Mouse (Mus musculus): ENCODE results near the gene Mrtfa. TPM values are rescaled to one million over a fixed set of nuclear protein-coding genes. Genes with fewer than 3 reads are reported as not detected.
A peak's percentile ranks its signal among the peaks of the same experiment; 100 is the strongest.

The Mrtfa gene
- polyA plus RNA-seq, 1 experiment = 16.0 TPM

DNA sequence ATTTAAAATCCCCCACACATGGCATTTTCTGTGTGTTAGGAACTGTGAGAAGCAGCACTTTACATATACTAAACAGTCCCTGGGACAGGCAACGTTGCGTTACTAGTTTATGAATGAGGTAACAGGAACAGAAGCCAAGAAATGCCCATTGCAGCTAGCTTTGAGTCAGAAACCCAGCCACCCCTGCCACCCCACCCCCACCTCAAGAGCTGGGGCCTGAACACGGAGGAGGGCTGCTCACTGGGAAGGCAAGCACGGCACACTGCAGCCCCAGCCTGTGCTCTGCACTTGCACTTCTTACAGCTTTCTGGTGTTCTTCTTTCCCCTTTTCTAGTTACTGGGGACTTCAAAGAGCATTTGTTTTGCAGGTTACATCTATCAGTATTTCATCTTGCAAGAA, 93.1 kb downstream of the Mrtfa start:
- Histone ChIP-seq H3K4me3 (ENCODE audit: insufficient read depth, low read depth, low read length) (no peak overlapping the region), H3K27me3 (replicated peaks; ENCODE audit: control insufficient read depth, insufficient read depth, low read length) (no peaks in the 10 kb centered on the region), H3K27ac (ENCODE audit: insufficient read depth, low read depth, low read length) (no peak overlapping the region), H3K4me1 (ENCODE audit: control insufficient read depth, insufficient read depth, low read length) (no peaks in the 10 kb centered on the region), H3K36me3 (ENCODE audit: control insufficient read depth, insufficient read depth, low read length) (no peaks in the 10 kb centered on the region)
- no peak for DNase-seq
- TF ChIP-seq CTCF (conservative IDR thresholded peaks at IDR 0.05; ENCODE audit: insufficient read depth, insufficient read length, low read depth, low read length) (no peak), POLR2A (IDR thresholded peaks at IDR 0.05; ENCODE audit: low read depth, low read length) (no peak)
- WGBS = 33% methylated on average over 4 of the region's 4 CpGs

DNA sequence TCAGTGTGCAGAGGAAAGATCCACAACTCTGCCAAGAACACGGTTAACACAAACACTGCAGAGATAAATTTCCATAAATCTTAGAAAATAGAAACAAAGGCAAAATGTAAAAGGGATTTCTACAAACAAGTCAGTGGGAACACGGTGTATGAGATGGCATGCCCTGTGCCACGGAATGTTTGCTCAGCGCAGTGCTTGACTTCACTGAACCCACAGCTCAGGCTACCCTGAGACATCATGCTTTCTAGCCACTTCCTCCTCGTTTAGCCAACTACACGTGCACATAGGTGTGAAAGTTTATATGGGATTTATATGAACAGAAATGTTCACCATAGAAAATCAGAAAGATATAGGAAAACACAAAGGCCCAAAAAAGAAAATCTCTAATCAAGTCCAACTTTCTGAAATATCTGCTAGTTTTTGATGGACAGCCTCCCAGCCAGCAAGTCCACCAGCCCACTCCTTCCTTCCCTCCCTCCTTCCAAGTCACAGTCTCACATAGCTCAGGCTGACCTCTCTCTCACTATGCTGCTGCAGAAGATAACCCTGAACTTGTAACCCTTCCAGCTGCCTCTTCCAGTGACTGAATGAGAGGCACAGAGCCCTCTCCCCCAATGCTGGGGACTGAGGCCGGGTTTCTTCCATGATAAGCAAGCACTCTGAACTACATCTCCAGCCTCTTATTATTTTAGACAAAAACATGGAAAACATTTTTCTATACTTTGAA, 94.1 kb downstream of the Mrtfa start:
- DNase-seq = peak; percentile 30
- Histone ChIP-seq H3K36me3 (ENCODE audit: control insufficient read depth, insufficient read depth, low read length) (no peaks in the 10 kb centered on the region), H3K27me3 (replicated peaks; ENCODE audit: control insufficient read depth, insufficient read depth, low read length) (no peaks in the 10 kb centered on the region), H3K4me1 (ENCODE audit: control insufficient read depth, insufficient read depth, low read length) (no peaks in the 10 kb centered on the region), H3K4me3 (ENCODE audit: insufficient read depth, low read depth, low read length) (no peak overlapping the region), H3K27ac (ENCODE audit: insufficient read depth, low read depth, low read length) (no peak overlapping the region)
- 51% methylated on average over 7 of the region's 7 CpGs for WGBS
- TF ChIP-seq CTCF (conservative IDR thresholded peaks at IDR 0.05; ENCODE audit: insufficient read depth, insufficient read length, low read depth, low read length) (no peak), POLR2A (IDR thresholded peaks at IDR 0.05; ENCODE audit: low read depth, low read length) (no peak)

- no peak for DNase-seq
- TF ChIP-seq POLR2A (IDR thresholded peaks at IDR 0.05; ENCODE audit: low read depth, low read length) (no peak), CTCF (conservative IDR thresholded peaks at IDR 0.05; ENCODE audit: insufficient read depth, insufficient read length, low read depth, low read length) (no peak)
- 90% methylated on average over 4 of the region's 4 CpGs for WGBS
These were observed 97.5 kb downstream of the Mrtfa start for GRCm38 (mm10) chr15:81093032-81093431.

GRCm38 (mm10) chr15:81091718-81092117, 98.8 kb downstream of the Mrtfa start:
- Histone ChIP-seq H3K27ac (ENCODE audit: insufficient read depth, low read depth, low read length) (no peak overlapping the region), H3K27me3 (replicated peaks; ENCODE audit: control insufficient read depth, insufficient read depth, low read length) (no peaks in the 10 kb centered on the region), H3K4me1 (ENCODE audit: control insufficient read depth, insufficient read depth, low read length) (0 out of 2 replicates have a peak, but pooled peaks cover 3% of the 10 kb centered on the region), H3K36me3 (ENCODE audit: control insufficient read depth, insufficient read depth, low read length) (no peaks in the 10 kb centered on the region), H3K4me3 (ENCODE audit: insufficient read depth, low read depth, low read length) (no peak overlapping the region)
- TF ChIP-seq POLR2A (IDR thresholded peaks at IDR 0.05; ENCODE audit: low read depth, low read length) (no peak), CTCF (conservative IDR thresholded peaks at IDR 0.05; ENCODE audit: insufficient read depth, insufficient read length, low read depth, low read length) (no peak)
- 60% methylated on average over 9 of the region's 9 CpGs for WGBS
- DNase-seq = no peak

More at GRCm38 (mm10) chr15:81093032-81093431, 97.5 kb downstream of the Mrtfa start:
- H3K27me3 ChIP-seq (replicated peaks; ENCODE audit: control insufficient read depth, insufficient read depth, low read length) = no peaks in the 10 kb centered on the region
- H3K36me3 ChIP-seq (ENCODE audit: control insufficient read depth, insufficient read depth, low read length) = no peaks in the 10 kb centered on the region
- no peaks in the 10 kb centered on the region for H3K4me1 ChIP-seq (ENCODE audit: control insufficient read depth, insufficient read depth, low read length)
- no peak overlapping the region for H3K27ac ChIP-seq (ENCODE audit: insufficient read depth, low read depth, low read length)
- H3K4me3 ChIP-seq (ENCODE audit: insufficient read depth, low read depth, low read length) = no peak overlapping the region

DNA sequence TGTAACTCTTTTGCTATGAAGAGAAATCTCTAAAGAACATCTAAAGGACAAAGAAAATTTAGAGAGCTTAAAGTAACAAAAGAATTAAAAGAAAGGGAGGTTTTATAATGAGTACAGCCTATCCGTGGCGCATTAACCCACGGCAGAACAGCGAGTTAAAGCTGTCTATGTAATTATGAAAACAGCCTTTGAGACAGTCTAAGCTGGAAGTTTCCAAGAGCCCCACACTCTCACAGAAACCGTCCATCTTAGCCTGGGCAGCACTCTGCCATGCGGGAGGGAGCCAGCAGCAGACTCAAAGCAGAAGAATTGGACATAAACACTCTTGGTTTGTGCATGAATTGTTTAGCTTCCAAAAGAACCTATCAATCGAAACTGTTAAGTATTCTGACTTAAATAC, 103.0 kb downstream of the Mrtfa start:
- Histone ChIP-seq H3K4me1 (ENCODE audit: control insufficient read depth, insufficient read depth, low read length) (peaks cover 6% of the 10 kb centered on the region; the same call in 1 of the 2 replicates), H3K4me3 (ENCODE audit: insufficient read depth, low read depth, low read length) (no peak overlapping the region), H3K36me3 (ENCODE audit: control insufficient read depth, insufficient read depth, low read length) (no peaks in the 10 kb centered on the region), H3K27ac (ENCODE audit: insufficient read depth, low read depth, low read length) (no peak overlapping the region), H3K27me3 (replicated peaks; ENCODE audit: control insufficient read depth, insufficient read depth, low read length) (no peaks in the 10 kb centered on the region)
- WGBS = 74% methylated on average over 7 of the region's 7 CpGs
- TF ChIP-seq POLR2A (IDR thresholded peaks at IDR 0.05; ENCODE audit: low read depth, low read length) (no peak), CTCF (conservative IDR thresholded peaks at IDR 0.05; ENCODE audit: insufficient read depth, insufficient read length, low read depth, low read length) (no peak)
- DNase-seq = no peak

GRCm38 (mm10) chr15:81086644-81087480, 103.7 kb downstream of the Mrtfa start:
- H3K4me1 ChIP-seq (ENCODE audit: control insufficient read depth, insufficient read depth, low read length) = peaks cover 6% of the 10 kb centered on the region; the same call in 1 of the 2 replicates
- peak overlapping the region; percentile 10 for H3K27ac ChIP-seq (ENCODE audit: insufficient read depth, low read depth, low read length)
- no peak overlapping the region for H3K4me3 ChIP-seq (ENCODE audit: insufficient read depth, low read depth, low read length)
- WGBS = 65% methylated on average over 8 of the region's 8 CpGs
- TF ChIP-seq POLR2A (IDR thresholded peaks at IDR 0.05; ENCODE audit: low read depth, low read length) (no peak), CTCF (conservative IDR thresholded peaks at IDR 0.05; ENCODE audit: insufficient read depth, insufficient read length, low read depth, low read length) (no peak)
- DNase-seq = peak; percentile 73
- no peaks in the 10 kb centered on the region for H3K36me3 ChIP-seq (ENCODE audit: control insufficient read depth, insufficient read depth, low read length)
- H3K27me3 ChIP-seq (replicated peaks; ENCODE audit: control insufficient read depth, insufficient read depth, low read length) = no peaks in the 10 kb centered on the region

DNA sequence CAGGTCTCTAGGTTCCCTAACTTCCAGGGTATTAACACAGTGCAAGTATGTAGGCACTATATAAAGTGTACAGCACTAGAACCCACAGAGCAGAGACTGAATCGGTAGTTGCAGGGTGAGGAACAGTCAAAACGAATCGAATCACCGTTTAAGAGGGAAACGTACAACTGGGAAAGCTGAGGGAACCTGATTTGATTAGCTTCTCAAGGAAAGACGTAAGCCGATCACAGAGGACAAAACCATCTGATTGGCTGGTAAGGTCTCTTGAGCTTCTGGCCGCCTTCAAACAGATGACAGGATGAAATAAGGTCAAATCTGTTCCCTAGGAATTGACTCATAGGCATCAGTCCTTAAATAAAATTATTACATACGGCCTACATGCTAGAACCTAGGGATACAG, 106.7 kb downstream of the Mrtfa start:
- H3K4me3 ChIP-seq (ENCODE audit: insufficient read depth, low read depth, low read length) = no peak overlapping the region
- 70% methylated on average over 9 of the region's 9 CpGs for WGBS
- TF ChIP-seq CTCF (conservative IDR thresholded peaks at IDR 0.05; ENCODE audit: insufficient read depth, insufficient read length, low read depth, low read length) (no peak), POLR2A (IDR thresholded peaks at IDR 0.05; ENCODE audit: low read depth, low read length) (no peak)
- peaks cover 6% of the 10 kb centered on the region; the same call in 1 of the 2 replicates for H3K4me1 ChIP-seq (ENCODE audit: control insufficient read depth, insufficient read depth, low read length)
- H3K27ac ChIP-seq (ENCODE audit: insufficient read depth, low read depth, low read length) = peak overlapping the region; percentile 63
- no peaks in the 10 kb centered on the region for H3K27me3 ChIP-seq (replicated peaks; ENCODE audit: control insufficient read depth, insufficient read depth, low read length)
- no peaks in the 10 kb centered on the region for H3K36me3 ChIP-seq (ENCODE audit: control insufficient read depth, insufficient read depth, low read length)
- no peak for DNase-seq
